Mouse (Mus musculus) heart, adult 18-20 months (tissue): ENCODE data around the gene Tctn1. TPM values are rescaled to one million over a fixed set of nuclear protein-coding genes. Genes with fewer than 3 reads are reported as not detected.

Source experiments
- DNase-seq, 2 experiments: peaks; one replicate each; pipeline ENCODE4 v3.0.0; 2021 to 2022; ENCODE audit warnings: mixed read lengths in 1 of 2
- total RNA-seq, 2 experiments: library from RNA; stranded (reverse); gene quantifications; 2 replicates each; pipeline ENCODE4 v1.2.3; 2021

The Tctn1 gene
- total RNA-seq, 2 experiments from 2014 or later: 2.8 to 4.9 TPM

- DNase-seq: peak; percentile 56 to 75
These were observed 16.7 kb downstream of the Tctn1 start for GRCm38 (mm10) chr5:122247529-122247928.

- no peak for DNase-seq
These were observed 17.6 kb downstream of the Tctn1 start for GRCm38 (mm10) chr5:122246547-122247167.

- no peak for DNase-seq
These were observed 19.1 kb downstream of the Tctn1 start for GRCm38 (mm10) chr5:122245186-122245585.

GRCm38 (mm10) chr5:122243781-122244523, 20.3 kb downstream of the Tctn1 start:
- no peak for DNase-seq

- peak; percentile 45 to 65 for DNase-seq
These were observed 21.6 kb downstream of the Tctn1 start for GRCm38 (mm10) chr5:122242521-122243123.

GRCm38 (mm10) chr5:122240989-122241388, 23.3 kb downstream of the Tctn1 start:
- no peak for DNase-seq

- no peak for DNase-seq
These were observed 23.7 kb downstream of the Tctn1 start for GRCm38 (mm10) chr5:122240521-122240920.

- peak in 1 of 2 experiments; percentile 53 for DNase-seq
These were observed 24.6 kb downstream of the Tctn1 start for GRCm38 (mm10) chr5:122239618-122240017.

- DNase-seq: no peak
These were observed 27.1 kb downstream of the Tctn1 start for GRCm38 (mm10) chr5:122237200-122237599.

- DNase-seq: no peak
These were observed 28.9 kb downstream of the Tctn1 start for GRCm38 (mm10) chr5:122235196-122235836.

- DNase-seq: no peak
These were observed 29.7 kb downstream of the Tctn1 start for GRCm38 (mm10) chr5:122234319-122235195.

GRCm38 (mm10) chr5:122233695-122234094, 30.6 kb downstream of the Tctn1 start:
- DNase-seq: no peak

- DNase-seq: no peak
These were observed 31.1 kb downstream of the Tctn1 start for GRCm38 (mm10) chr5:122233077-122233581.

- no peak for DNase-seq
These were observed 32.3 kb downstream of the Tctn1 start for GRCm38 (mm10) chr5:122232004-122232403.

GRCm38 (mm10) chr5:122231431-122231830, 32.8 kb downstream of the Tctn1 start:
- no peak for DNase-seq

- no peak for DNase-seq
These were observed 33.4 kb downstream of the Tctn1 start for GRCm38 (mm10) chr5:122230816-122231215.

- peak in 1 of 2 experiments; percentile 52 for DNase-seq
These were observed 35.5 kb downstream of the Tctn1 start for GRCm38 (mm10) chr5:122228772-122229171.

- no peak for DNase-seq
These were observed 35.9 kb downstream of the Tctn1 start for GRCm38 (mm10) chr5:122228271-122228765.

- DNase-seq: no peak
These were observed 40.0 kb downstream of the Tctn1 start for GRCm38 (mm10) chr5:122224291-122224690.

- no peak for DNase-seq
These were observed 43.2 kb downstream of the Tctn1 start for GRCm38 (mm10) chr5:122221085-122221484.
